Mouse (Mus musculus) kidney, embryonic 15.5 days (tissue): ENCODE results near the gene Krt23. TPM values are rescaled to one million over a fixed set of nuclear protein-coding genes. Genes with fewer than 3 reads are reported as not detected.

Experiments
- ATAC-seq: fragments of 200-750 bp; cut with Nextera tagmentation; replicated peaks from 2 replicates; pipeline ENCODE4 v1.8.0; 2017; ENCODE audit warnings: moderate TSS enrichment; ENCODE audit not compliant: low FRiP score
- H3K27ac ChIP-seq: fragments of 300-500 bp; sonication (generic); 2 replicates; pipeline ENCODE4 v1.5.1; 2015; ENCODE audit warnings: mild to moderate bottlenecking, inconsistent platforms
- H3K27me3 ChIP-seq: fragments of 300-500 bp; sonication (generic); 2 replicates; pipeline ENCODE4 v1.6.1; 2015; ENCODE audit warnings: inconsistent platforms
- H3K36me3 ChIP-seq: fragments of 300-500 bp; sonication (generic); 2 replicates; pipeline ENCODE4 v1.6.1; 2015; ENCODE audit warnings: inconsistent platforms
- H3K4me1 ChIP-seq: fragments of 300-500 bp; sonication (generic); 2 replicates; pipeline ENCODE4 v1.6.1; 2015; ENCODE audit warnings: inconsistent platforms
- H3K4me2 ChIP-seq: fragments of 300-500 bp; sonication (generic); 2 replicates; pipeline ENCODE4 v1.6.1; 2015; ENCODE audit warnings: moderate library complexity, mild to moderate bottlenecking, inconsistent platforms
- H3K4me3 ChIP-seq: fragments of 300-500 bp; sonication (generic); replicated peaks from 2 replicates; pipeline ENCODE4 v1.5.1; 2015; ENCODE audit warnings: mild to moderate bottlenecking, inconsistent platforms
- H3K9ac ChIP-seq: fragments of 300-500 bp; sonication (generic); 2 replicates; pipeline ENCODE4 v1.6.1; 2015; ENCODE audit warnings: mild to moderate bottlenecking, inconsistent platforms
- H3K9me3 ChIP-seq: fragments of 300-500 bp; sonication (generic); replicated peaks from 2 replicates; pipeline ENCODE4 v1.6.1; 2016; ENCODE audit warnings: inconsistent platforms
- WGBS: fragments of 180-500 bp; shearing (Covaris S2); methylation state at CpG from one replicate; pipeline ENCODE4 v1.1.7; 2015; ENCODE audit warnings: mixed read lengths; 5-methylcytosine and 5-hydroxymethylcytosine counted together
- polyA plus RNA-seq: library from polyadenylated mRNA; unstranded; fragments of >200 nt; fragmentation: Nextera tagmentation; extraction: Ambion mirVana; gene quantifications from 2 replicates; pipeline ENCODE4 v1.2.1, GENCODE M21; 2015

The Krt23 gene
- polyA plus RNA-seq, 1 experiment from 2014 or later = 20.3 TPM

GRCm38 (mm10) chr11:99473433-99473832 is 19.5 kb downstream of the Krt23 start:
- Histone ChIP-seq H3K36me3 (no peaks in the 10 kb centered on the region), H3K9me3 (no peaks in the 10 kb centered on the region), H3K27me3 (no peaks in the 10 kb centered on the region), H3K4me2 (no peak overlapping the region), H3K27ac (no peak overlapping the region), H3K4me3 (no peak overlapping the region), H3K4me1 (no peaks in the 10 kb centered on the region), H3K9ac (no peak overlapping the region)
- 81% methylated on average over 6 of the region's 6 CpGs for WGBS
- ATAC-seq = no peak

DNA sequence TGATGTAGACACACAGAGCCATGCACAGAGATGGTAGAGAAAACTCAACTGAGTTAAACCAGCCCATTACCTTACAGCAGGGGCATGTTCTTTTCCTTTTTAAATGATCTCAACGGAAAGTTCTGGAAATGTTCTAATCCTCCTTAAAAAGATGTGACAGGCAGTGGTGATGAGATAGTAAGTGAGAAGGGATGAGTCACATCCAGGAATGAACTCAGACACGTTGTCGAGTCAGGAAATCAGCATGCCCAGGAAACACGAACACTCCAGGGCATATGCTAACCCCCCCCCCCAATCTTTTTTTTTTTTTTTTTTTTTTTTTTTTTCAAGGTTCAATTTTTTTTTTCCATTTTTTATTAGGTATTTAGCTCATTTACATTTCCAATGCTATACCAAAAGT is 20.5 kb downstream of the Krt23 start:
- H3K27me3 ChIP-seq = no peaks in the 10 kb centered on the region
- no peaks in the 10 kb centered on the region for H3K4me1 ChIP-seq
- no peaks in the 10 kb centered on the region for H3K9me3 ChIP-seq
- ATAC-seq = no peak
- H3K9ac ChIP-seq = no peak overlapping the region
- H3K4me3 ChIP-seq = no peak overlapping the region
- no peaks in the 10 kb centered on the region for H3K36me3 ChIP-seq
- H3K27ac ChIP-seq = no peak overlapping the region
- 80% methylated on average over 4 of the region's 4 CpGs for WGBS
- no peak overlapping the region for H3K4me2 ChIP-seq

DNA sequence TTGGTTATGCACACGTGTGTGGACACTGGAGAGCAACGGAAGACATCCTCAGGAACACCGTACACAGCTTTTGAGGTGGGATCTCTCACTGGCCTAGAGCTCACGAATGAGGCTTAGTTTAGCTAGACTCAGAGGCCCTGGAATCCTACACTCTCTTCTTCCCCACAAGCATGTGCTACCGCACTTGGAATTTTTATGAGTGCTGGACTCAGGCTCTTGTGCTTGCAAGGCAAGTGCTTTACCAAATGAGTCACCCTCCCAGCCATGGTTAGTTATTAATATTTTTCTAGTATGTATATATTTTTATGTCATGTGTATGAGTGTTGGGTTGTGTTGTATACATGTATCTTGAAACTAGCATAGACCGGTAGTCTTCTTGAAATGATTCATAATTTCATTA is 21.0 kb downstream of the Krt23 start:
- no peaks in the 10 kb centered on the region for H3K9me3 ChIP-seq
- H3K4me3 ChIP-seq = no peak overlapping the region
- H3K36me3 ChIP-seq = no peaks in the 10 kb centered on the region
- 90% methylated on average over 6 of the region's 6 CpGs for WGBS
- no peaks in the 10 kb centered on the region for H3K4me1 ChIP-seq
- no peak overlapping the region for H3K27ac ChIP-seq
- no peak for ATAC-seq
- H3K4me2 ChIP-seq = no peak overlapping the region
- H3K9ac ChIP-seq = no peak overlapping the region
- no peaks in the 10 kb centered on the region for H3K27me3 ChIP-seq

GRCm38 (mm10) chr11:99469228-99469627 is 23.7 kb downstream of the Krt23 start:
- no peak for ATAC-seq
- Histone ChIP-seq H3K27me3 (no peaks in the 10 kb centered on the region), H3K4me1 (no peaks in the 10 kb centered on the region; the same call in 1 of the 2 replicates), H3K4me3 (no peak overlapping the region), H3K9ac (no peak overlapping the region), H3K36me3 (no peaks in the 10 kb centered on the region), H3K27ac (no peak overlapping the region), H3K4me2 (no peak overlapping the region), H3K9me3 (no peaks in the 10 kb centered on the region)
- WGBS = 76% methylated on average over 4 of the region's 4 CpGs

DNA sequence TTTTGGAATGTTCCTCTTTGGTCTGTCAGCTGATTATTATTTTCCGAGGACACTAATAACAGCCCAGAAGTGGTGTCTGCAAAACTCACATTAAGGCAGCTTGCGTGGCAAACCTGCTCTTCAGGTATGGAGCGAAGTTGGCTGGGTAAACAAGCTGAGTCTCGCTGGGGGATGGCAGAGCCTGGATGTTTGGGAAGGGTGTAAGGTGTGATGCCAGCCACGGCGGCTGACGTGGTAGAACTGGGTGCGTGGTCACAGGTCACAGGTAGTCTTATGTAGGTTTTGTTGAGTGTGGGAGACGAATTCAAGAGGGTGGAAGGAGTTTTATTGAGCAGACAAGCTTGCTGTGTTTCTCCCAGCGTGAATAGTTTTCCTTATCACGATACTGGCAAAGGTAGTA is 24.4 kb downstream of the Krt23 start:
- H3K4me2 ChIP-seq = no peak overlapping the region
- H3K4me1 ChIP-seq = no peaks in the 10 kb centered on the region; the same call in 1 of the 2 replicates
- ATAC-seq = no peak
- H3K4me3 ChIP-seq = no peak overlapping the region
- no peak overlapping the region for H3K9ac ChIP-seq
- H3K9me3 ChIP-seq = no peaks in the 10 kb centered on the region
- H3K27me3 ChIP-seq = peaks cover 5% of the 10 kb centered on the region; the same call in 1 of the 2 replicates
- no peaks in the 10 kb centered on the region for H3K36me3 ChIP-seq
- WGBS = 84% methylated on average over 11 of the region's 11 CpGs
- H3K27ac ChIP-seq = no peak overlapping the region

DNA sequence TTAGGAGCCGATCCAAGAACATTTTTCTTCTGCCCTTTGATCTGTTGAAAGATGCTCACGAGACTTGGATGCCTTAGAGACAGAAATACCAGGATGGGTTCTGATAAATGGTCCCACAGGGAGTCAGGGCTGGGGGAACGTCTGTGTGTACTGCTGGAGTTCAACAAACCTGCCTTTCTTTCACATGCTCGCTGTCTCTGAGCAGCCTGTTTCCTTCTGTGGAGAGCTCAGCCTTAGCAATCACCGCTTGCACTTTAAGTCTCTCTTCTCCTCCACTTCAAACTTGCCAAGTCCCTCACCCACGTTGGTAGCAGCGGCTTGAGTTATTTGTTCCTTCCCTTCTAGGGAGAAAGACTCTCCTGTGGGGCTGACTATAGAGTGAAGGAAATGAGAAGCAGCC is 26.6 kb downstream of the Krt23 start:
- H3K4me1 ChIP-seq = no peaks in the 10 kb centered on the region; the same call in 1 of the 2 replicates
- H3K9ac ChIP-seq = no peak overlapping the region
- no peak overlapping the region for H3K4me3 ChIP-seq
- no peaks in the 10 kb centered on the region for H3K36me3 ChIP-seq
- WGBS = 13% methylated on average over 7 of the region's 7 CpGs
- H3K27ac ChIP-seq = no peak overlapping the region
- ATAC-seq = no peak
- H3K27me3 ChIP-seq = peaks cover 6% of the 10 kb centered on the region; the same call in 1 of the 2 replicates
- H3K9me3 ChIP-seq = no peaks in the 10 kb centered on the region
- H3K4me2 ChIP-seq = no peak overlapping the region

DNA sequence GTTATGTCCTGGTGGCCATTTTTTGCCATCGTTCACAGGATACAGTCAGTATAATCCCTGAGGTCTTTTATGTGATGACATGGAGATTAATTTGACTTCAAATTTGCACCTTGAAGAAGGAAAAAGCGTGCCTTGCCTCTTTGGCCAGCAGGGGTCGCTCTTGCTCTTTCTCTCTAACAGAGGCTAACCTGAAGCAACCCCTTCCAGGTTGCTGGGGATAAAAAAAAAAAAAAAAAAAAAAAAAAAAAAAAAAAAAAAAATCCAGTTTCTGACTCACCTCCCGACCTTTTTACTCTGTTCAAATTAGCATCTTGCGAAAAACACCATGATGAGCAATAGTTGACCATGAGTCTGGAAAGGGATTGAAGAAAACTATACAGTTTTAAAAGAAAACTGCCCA is 28.1 kb downstream of the Krt23 start:
- H3K27me3 ChIP-seq = peaks cover 6% of the 10 kb centered on the region; the same call in 1 of the 2 replicates
- no peak overlapping the region for H3K9ac ChIP-seq
- H3K4me3 ChIP-seq = no peak overlapping the region
- no peak overlapping the region for H3K4me2 ChIP-seq
- H3K36me3 ChIP-seq = no peaks in the 10 kb centered on the region
- no peaks in the 10 kb centered on the region for H3K9me3 ChIP-seq
- no peak for ATAC-seq
- no peaks in the 10 kb centered on the region; the same call in 1 of the 2 replicates for H3K4me1 ChIP-seq
- H3K27ac ChIP-seq = no peak overlapping the region
- 5% methylated on average over 5 of the region's 5 CpGs for WGBS

GRCm38 (mm10) chr11:99463155-99463554 is 29.8 kb downstream of the Krt23 start:
- Histone ChIP-seq H3K9me3 (no peaks in the 10 kb centered on the region), H3K4me3 (no peak overlapping the region), H3K36me3 (no peaks in the 10 kb centered on the region), H3K9ac (no peak overlapping the region), H3K4me2 (no peak overlapping the region), H3K4me1 (no peaks in the 10 kb centered on the region; the same call in 1 of the 2 replicates), H3K27ac (no peak overlapping the region), H3K27me3 (peaks cover 6% of the 10 kb centered on the region; the same call in 1 of the 2 replicates)
- WGBS = 15% methylated on average over 8 of the region's 8 CpGs
- ATAC-seq = no peak

GRCm38 (mm10) chr11:99461736-99462135 is 31.2 kb downstream of the Krt23 start:
- Histone ChIP-seq H3K9me3 (no peaks in the 10 kb centered on the region), H3K27me3 (peaks cover 6% of the 10 kb centered on the region; the same call in 1 of the 2 replicates), H3K9ac (no peak overlapping the region), H3K36me3 (no peaks in the 10 kb centered on the region), H3K4me2 (no peak overlapping the region), H3K4me1 (no peaks in the 10 kb centered on the region; the same call in 1 of the 2 replicates), H3K4me3 (no peak overlapping the region), H3K27ac (0 out of 2 replicates have a peak overlapping the region, but pooled peaks have one; percentile 18)
- ATAC-seq = peak; percentile 67; the same call in 1 of the 2 replicates
- WGBS = 59% methylated on average over 7 of the region's 7 CpGs

- 47% methylated on average over 7 of the region's 7 CpGs for WGBS
- ATAC-seq = no peak
- no peak overlapping the region for H3K4me3 ChIP-seq
- H3K4me2 ChIP-seq = no peak overlapping the region
- H3K27me3 ChIP-seq = peaks cover 4% of the 10 kb centered on the region; the same call in 1 of the 2 replicates
- no peak overlapping the region for H3K27ac ChIP-seq
- no peaks in the 10 kb centered on the region for H3K9me3 ChIP-seq
- 0 out of 2 replicates have a peak, but pooled peaks cover 2% of the 10 kb centered on the region for H3K4me1 ChIP-seq
- H3K36me3 ChIP-seq = no peaks in the 10 kb centered on the region
- H3K9ac ChIP-seq = no peak overlapping the region
Observed at GRCm38 (mm10) chr11:99458887-99459286, 34.0 kb downstream of the Krt23 start.

DNA sequence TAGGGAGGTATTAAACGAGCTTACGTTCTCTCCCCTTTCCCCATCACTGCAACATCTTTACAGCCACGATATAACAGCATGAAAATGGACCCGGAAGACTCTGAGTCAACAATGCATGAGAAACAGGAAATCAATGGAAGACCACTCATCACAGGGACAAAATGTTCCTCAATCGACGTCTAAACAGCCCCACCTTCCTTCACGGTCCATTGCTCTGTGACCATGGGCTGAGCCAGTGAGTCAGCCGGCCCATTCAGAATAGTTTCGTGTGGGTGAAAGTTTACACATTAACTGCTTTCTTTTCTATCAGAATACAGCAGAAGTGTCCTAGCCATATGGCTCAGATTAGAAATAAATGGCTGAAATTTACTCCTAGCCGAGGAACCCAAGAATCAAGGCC is 38.2 kb downstream of the Krt23 start:
- H3K9ac ChIP-seq = no peak overlapping the region
- no peaks in the 10 kb centered on the region for H3K36me3 ChIP-seq
- H3K9me3 ChIP-seq = no peaks in the 10 kb centered on the region
- no peak overlapping the region for H3K4me2 ChIP-seq
- H3K27me3 ChIP-seq = no peaks in the 10 kb centered on the region
- H3K27ac ChIP-seq = no peak overlapping the region
- 0 out of 2 replicates have a peak, but pooled peaks cover 2% of the 10 kb centered on the region for H3K4me1 ChIP-seq
- H3K4me3 ChIP-seq = no peak overlapping the region
- ATAC-seq = no peak
- 54% methylated on average over 10 of the region's 10 CpGs for WGBS

DNA sequence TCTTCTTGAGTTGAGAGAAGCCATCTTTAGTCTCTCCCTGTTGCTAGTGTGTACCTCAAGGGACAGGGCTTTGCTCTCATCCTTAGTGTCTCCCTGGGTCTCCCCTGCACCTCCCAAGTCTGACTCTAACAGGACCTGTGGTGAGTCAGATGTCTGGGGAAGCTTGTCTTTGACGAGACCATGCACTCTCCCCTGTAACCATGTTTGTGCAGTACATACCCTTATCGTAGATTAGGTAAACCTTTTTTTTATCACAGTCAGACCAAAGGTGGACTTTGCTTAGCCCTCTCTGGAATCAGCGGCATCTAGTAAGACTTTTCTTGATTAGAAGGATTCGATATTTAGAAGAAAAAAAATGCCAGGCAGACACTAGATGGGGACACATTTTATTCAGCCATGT is 38.9 kb downstream of the Krt23 start:
- Histone ChIP-seq H3K4me2 (no peak overlapping the region), H3K9me3 (no peaks in the 10 kb centered on the region), H3K4me1 (0 out of 2 replicates have a peak, but pooled peaks cover 2% of the 10 kb centered on the region), H3K36me3 (no peaks in the 10 kb centered on the region), H3K4me3 (no peak overlapping the region), H3K27ac (no peak overlapping the region), H3K9ac (no peak overlapping the region), H3K27me3 (no peaks in the 10 kb centered on the region)
- no peak for ATAC-seq
- 89% methylated on average over 4 of the region's 4 CpGs for WGBS

GRCm38 (mm10) chr11:99448769-99449168 is 44.2 kb downstream of the Krt23 start:
- Histone ChIP-seq H3K9me3 (no peaks in the 10 kb centered on the region), H3K4me3 (no peak overlapping the region), H3K4me2 (no peak overlapping the region), H3K36me3 (no peaks in the 10 kb centered on the region), H3K27me3 (no peaks in the 10 kb centered on the region), H3K9ac (no peak overlapping the region), H3K4me1 (no peaks in the 10 kb centered on the region), H3K27ac (no peak overlapping the region)
- ATAC-seq = no peak
- 59% methylated on average over 2 of the region's 2 CpGs for WGBS
